8 mouse cellular contexts compared by ENCODE assay signal in genomic region chr15:102377810-102378262, GRCm38 (mm10). TPM values are rescaled to one million over a fixed set of nuclear protein-coding genes. Genes with fewer than 3 reads are reported as not detected.
A peak's percentile ranks its signal among the peaks of the same experiment; 100 is the strongest.
DNase-seq lines count a peak whose midpoint lies in the region; ATAC-seq and TF ChIP-seq lines count a peak whose summit lies in the region.

No protein-coding gene starts in this region.

- no peaks in the 10 kb centered on the region for H3K36me3 ChIP-seq in ES-E14 (ENCODE audit: control insufficient read depth, insufficient read depth, low read length, poor library complexity, severe bottlenecking)
- H3K36me3 ChIP-seq in liver, embryonic 14.5 days (replicated peaks; ENCODE audit: control insufficient read depth, insufficient read depth, low read depth) = no peaks in the 10 kb centered on the region

- no peaks in the 10 kb centered on the region for H3K9me3 ChIP-seq in ES-E14 (ENCODE audit: control insufficient read depth, insufficient read depth, low read depth, low read length)
- H3K9me3 ChIP-seq in liver, embryonic 14.5 days (ENCODE audit: control insufficient read depth, low read length) = no peaks in the 10 kb centered on the region

- H3K9ac ChIP-seq in ES-E14 (ENCODE audit: insufficient read depth, low read depth, low read length, poor library complexity, severe bottlenecking) = 0 out of 2 replicates have a peak overlapping the region, but pooled peaks have one; percentile 12
- 0 out of 2 replicates have a peak overlapping the region, but pooled peaks have one; percentile 15 for H3K9ac ChIP-seq in liver, embryonic 14.5 days (replicated peaks)

- in situ Hi-C loops in ES-E14 (cut with MboI; ENCODE audit: low sequenced_read_pairs in 2 of 2, unreplicated experiment in 2 of 2) = no loop called here

- H3K4me2 ChIP-seq in liver, embryonic 14.5 days (ENCODE audit: low read depth) = peak overlapping the region; percentile 95

- no peak for DNase-seq in ES-E14 (ENCODE audit: low read depth, low spot score)
- DNase-seq in adrenal gland, postnatal 25 days = peak; percentile 50
- peak; percentile 46 to 70 for DNase-seq in gastrocnemius, postnatal 4 days (ENCODE audit: low spot score in 2 of 2)
- no peak for DNase-seq in liver, embryonic 14.5 days (ENCODE audit: low read depth in 3 of 3, low spot score in 3 of 3)
- peak; percentile 45 for DNase-seq in naive thymus-derived CD4-positive, alpha-beta T cell, adult 2 months (ENCODE audit: low read depth)
- DNase-seq in right cerebral cortex, postnatal 25 days = no peak
- DNase-seq in cerebellum, adult 9-10 months = no peak

- TF ChIP-seq CTCF in liver, embryonic 14.5 days (IDR thresholded peaks at IDR 0.05; ENCODE audit: low read depth) = no peak

- ATAC-seq in inflammation-experienced regulatory T-cells, adult 6 months = peak; percentile 49
- ATAC-seq in liver, embryonic 14.5 days (ENCODE audit: insufficient read depth) = no peak

- 6% methylated on average over 10 of the region's 10 CpGs for WGBS in liver, embryonic 14.5 days (ENCODE audit: insufficient replicate concordance)

- H3K27ac ChIP-seq in ES-E14 (ENCODE audit: insufficient read depth, low read depth, low read length, poor library complexity, severe bottlenecking) = no peak overlapping the region
- H3K27ac ChIP-seq in liver, embryonic 14.5 days = no peak overlapping the region

- H3K4me3 ChIP-seq in ES-E14 (ENCODE audit: insufficient read depth in 1 of 2, low read depth in 1 of 2, low read length in 2 of 2, poor library complexity in 1 of 2, severe bottlenecking in 1 of 2) = peak overlapping the region in 1 of 2 experiments; percentile 14; a peak in 1 of 4 replicates
- no peak overlapping the region for H3K4me3 ChIP-seq in liver, embryonic 14.5 days (ENCODE audit: insufficient read depth in 1 of 2, low read depth in 2 of 2, low read length in 2 of 2)

- peaks cover 3 to 11% of the 10 kb centered on the region in 2 experiments; a peak in 3 of 4 replicates for H3K4me1 ChIP-seq in ES-E14 (ENCODE audit: control insufficient read depth in 2 of 2, insufficient read depth in 2 of 2, low read length in 2 of 2, poor library complexity in 1 of 2)
- H3K4me1 ChIP-seq in liver, embryonic 14.5 days (replicated peaks; ENCODE audit: control insufficient read depth in 2 of 2, insufficient read depth in 2 of 2, low read length in 1 of 2) = peaks cover 8 to 14% of the 10 kb centered on the region in 2 experiments

- no peaks in the 10 kb centered on the region; the same call in 1 of the 2 replicates for H3K27me3 ChIP-seq in liver, embryonic 14.5 days (ENCODE audit: control insufficient read depth, insufficient read depth, low read length)

- TF ChIP-seq EP300 in liver, embryonic 14.5 days (IDR thresholded peaks at IDR 0.05; ENCODE audit: low read depth) = no peak

TF ChIP-seq in ES-E14, 5 proteins besides CTCF, POLR2A, EP300 and RAD21:
- no peak for TF ChIP-seq CHD2 (IDR thresholded peaks at IDR 0.05; ENCODE audit: low read depth, low read length)

RNA-seq across cellular contexts. Expression of gene Sp7, which starts 10.9 kb away (rescaled TPM):
- total RNA-seq in ES-E14 (2012; rRNA removed) = 0.09 TPM in 1 of 2 replicates, not detected in the other
- 0.15 TPM in 1 of 2 replicates, not detected in the other for total RNA-seq in adrenal gland, postnatal 25 days (2021)
- total RNA-seq in gastrocnemius, postnatal 4 days (2021) = under 1 TPM; 0.18 to 0.22 TPM
- not detected for polyA plus RNA-seq in inflammation-experienced regulatory T-cells, adult 6 months (2017; shearing (Covaris generic))
- polyA plus RNA-seq in liver, embryonic 14.5 days (2012; rRNA removed) = 0.01 and 0.07 TPM in 2 replicates
- 0.04 TPM in 1 of 2 replicates, not detected in the other for polyA plus RNA-seq in liver, embryonic 14.5 days (2014; fragmentation: Nextera tagmentation; extraction: Ambion mirVana)

RNA-seq across cellular contexts. Expression of gene Aaas, which starts 27.3 kb away (rescaled TPM):
- 69.2 and 86.0 TPM in 2 replicates for total RNA-seq in ES-E14 (2012; rRNA removed)
- 14.4 and 24.0 TPM in 2 replicates for total RNA-seq in adrenal gland, postnatal 25 days (2021)
- total RNA-seq in gastrocnemius, postnatal 4 days (2021) = 10 to 100 TPM; 14.0 to 14.3 TPM
- 10 to 100 TPM; 39.8 to 53.2 (median 43.1) TPM for polyA plus RNA-seq in inflammation-experienced regulatory T-cells, adult 6 months (2017; shearing (Covaris generic))
- 31.0 and 33.7 TPM in 2 replicates for polyA plus RNA-seq in liver, embryonic 14.5 days (2012; rRNA removed)
- 44.3 and 48.9 TPM in 2 replicates for polyA plus RNA-seq in liver, embryonic 14.5 days (2014; fragmentation: Nextera tagmentation; extraction: Ambion mirVana)

RNA-seq across cellular contexts. Expression of gene Sp1, which starts 28.1 kb away (rescaled TPM):
- total RNA-seq in ES-E14 (2012; rRNA removed) = 93.4 and 130 TPM in 2 replicates
- 49.9 and 82.8 TPM in 2 replicates for total RNA-seq in adrenal gland, postnatal 25 days (2021)
- total RNA-seq in gastrocnemius, postnatal 4 days (2021) = 10 to 100 TPM; 54.9 to 69.9 TPM
- polyA plus RNA-seq in inflammation-experienced regulatory T-cells, adult 6 months (2017; shearing (Covaris generic)) = 10 to 100 TPM; 19.1 to 23.3 (median 22.6) TPM
- polyA plus RNA-seq in liver, embryonic 14.5 days (2012; rRNA removed) = 9.2 and 9.5 TPM in 2 replicates
- 5.0 and 5.4 TPM in 2 replicates for polyA plus RNA-seq in liver, embryonic 14.5 days (2014; fragmentation: Nextera tagmentation; extraction: Ambion mirVana)

RNA-seq across cellular contexts. Expression of gene Myg1, which starts 46.3 kb away (rescaled TPM):
- total RNA-seq in ES-E14 (2012; rRNA removed) = 84.7 and 109 TPM in 2 replicates
- total RNA-seq in adrenal gland, postnatal 25 days (2021) = 72.4 and 77.8 TPM in 2 replicates
- 10 to 100 TPM; 31.0 to 35.1 TPM for total RNA-seq in gastrocnemius, postnatal 4 days (2021)
- 100 to 1,000 TPM; 102 to 153 (median 123) TPM for polyA plus RNA-seq in inflammation-experienced regulatory T-cells, adult 6 months (2017; shearing (Covaris generic))
- 26.7 and 32.5 TPM in 2 replicates for polyA plus RNA-seq in liver, embryonic 14.5 days (2012; rRNA removed)
- polyA plus RNA-seq in liver, embryonic 14.5 days (2014; fragmentation: Nextera tagmentation; extraction: Ambion mirVana) = 43.2 and 45.4 TPM in 2 replicates

RNA-seq across cellular contexts. Expression of gene Pfdn5, which starts 51.9 kb away (rescaled TPM):
- total RNA-seq in ES-E14 (2012; rRNA removed) = 139 and 201 TPM in 2 replicates
- 379 TPM in 2 replicates for total RNA-seq in adrenal gland, postnatal 25 days (2021)
- 100 to 1,000 TPM; 331 to 348 TPM for total RNA-seq in gastrocnemius, postnatal 4 days (2021)
- 1,000 to 10,000 TPM in 2 of 3 experiments, 100 to 1,000 TPM in 1; 936 to 1,841 (median 1,443) TPM for polyA plus RNA-seq in inflammation-experienced regulatory T-cells, adult 6 months (2017; shearing (Covaris generic))
- 42.1 and 82.2 TPM in 2 replicates for polyA plus RNA-seq in liver, embryonic 14.5 days (2012; rRNA removed)
- polyA plus RNA-seq in liver, embryonic 14.5 days (2014; fragmentation: Nextera tagmentation; extraction: Ambion mirVana) = 149 and 156 TPM in 2 replicates

Comparison
In these comparisons a context has a peak if more than half of its experiments do, and no peak if none do; other contexts are left out.
1. DNase-seq: peak in adrenal gland, postnatal 25 days (single experiment), gastrocnemius, postnatal 4 days (2 of 2) and naive thymus-derived CD4-positive, alpha-beta T cell, adult 2 months (single experiment); none in ES-E14 (single experiment), liver, embryonic 14.5 days (0 of 3), right cerebral cortex, postnatal 25 days (single experiment) and cerebellum, adult 9-10 months (single experiment).